18 mouse cellular contexts compared by ENCODE assay signal in the genomic region with DNA sequence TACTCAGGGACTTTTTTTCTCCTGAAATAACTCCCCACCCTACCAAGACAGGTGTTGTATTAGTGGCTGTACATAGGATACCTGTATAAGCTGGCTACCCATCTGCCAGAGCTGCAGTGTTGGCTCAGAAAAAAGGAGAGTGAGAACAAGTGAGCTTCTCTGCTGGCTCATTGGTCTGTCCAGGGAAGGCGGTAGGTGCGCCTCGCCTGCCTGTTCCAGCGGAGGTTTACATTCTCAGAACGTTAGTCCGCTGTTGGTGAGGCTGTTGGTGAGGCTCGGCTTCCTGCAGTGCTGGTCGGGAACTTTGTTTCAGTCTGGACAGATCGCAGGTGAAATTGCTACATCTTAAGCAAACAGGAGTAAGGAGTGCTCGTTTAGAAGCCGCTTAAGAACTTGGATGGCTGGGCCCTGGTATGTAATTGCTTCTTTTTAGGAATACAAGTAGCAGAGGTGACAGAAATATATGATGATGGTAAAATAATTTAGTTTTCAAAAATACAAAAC.
DNase-seq lines count a peak whose midpoint lies in the region; ATAC-seq lines count a peak whose summit lies in the region.
"Had no signal": no experiment of that assay in that cellular context is flagged by ENCODE, and none has a peak within 500 bp of the region (broad histone marks: within the 10 kb centered on the region; RNA-seq: fewer than 3 reads in every experiment).

No protein-coding gene starts in this region.

- H3K27ac ChIP-seq in heart, embryonic 12.5 days (ENCODE audit: poor library complexity, severe bottlenecking), result no peak overlapping the region
- no peak overlapping the region for H3K27ac ChIP-seq in lung, embryonic 15.5 days
- H3K27ac ChIP-seq: gastrocnemius, adult 2 months; heart, adult 2 months; kidney, embryonic 15.5 days; limb, embryonic 10.5 days had no signal

- 81% methylated on average over 11 of the region's 11 CpGs for WGBS in heart, embryonic 12.5 days
- WGBS in lung, embryonic 15.5 days, result 51% methylated on average over 11 of the region's 11 CpGs

- no peak overlapping the region for H3K4me3 ChIP-seq in heart, embryonic 12.5 days
- no peak overlapping the region for H3K4me3 ChIP-seq in lung, embryonic 15.5 days
- H3K4me3 ChIP-seq: gastrocnemius, adult 2 months; heart, adult 2 months; kidney, embryonic 15.5 days; limb, embryonic 10.5 days; myocyte had no signal

- H3K4me2 ChIP-seq in heart, embryonic 12.5 days, result no peak overlapping the region
- H3K4me2 ChIP-seq in lung, embryonic 15.5 days, result 0 out of 2 replicates have a peak overlapping the region, but pooled peaks have one; percentile 2
- H3K4me2 ChIP-seq: kidney, embryonic 15.5 days; liver, embryonic 11.5 days had no signal

- peak; percentile 43 for DNase-seq in heart, adult 11 months
- DNase-seq in lung, postnatal 14 days, result no peak
- DNase-seq in thymus, postnatal 14 days, result peak; percentile 21
- DNase-seq in thymus, adult 18-20 months, result no peak
- peak; percentile 65 for DNase-seq in testis, postnatal 14 days (ENCODE audit: low spot score)
- DNase-seq: gastrocnemius, adult 2 months; heart, adult 2 months; heart, postnatal 10 days; lung, adult 2 months; thymus, postnatal 25 days had no signal

- H3K4me1 ChIP-seq in heart, embryonic 12.5 days (replicated peaks), result peaks cover 27% of the 10 kb centered on the region
- peaks cover 56% of the 10 kb centered on the region for H3K4me1 ChIP-seq in lung, embryonic 15.5 days

- no peak overlapping the region for H3K9ac ChIP-seq in heart, embryonic 12.5 days
- no peak overlapping the region for H3K9ac ChIP-seq in lung, embryonic 15.5 days
- H3K9ac ChIP-seq: kidney, embryonic 15.5 days had no signal

- no peaks in the 10 kb centered on the region for H3K27me3 ChIP-seq in heart, embryonic 12.5 days (replicated peaks)
- H3K27me3 ChIP-seq in lung, embryonic 15.5 days, result no peaks in the 10 kb centered on the region
- H3K27me3 ChIP-seq: kidney, embryonic 15.5 days had no signal

- no peaks in the 10 kb centered on the region for H3K36me3 ChIP-seq in heart, embryonic 12.5 days
- H3K36me3 ChIP-seq in lung, embryonic 15.5 days, result no peaks in the 10 kb centered on the region
- H3K36me3 ChIP-seq: kidney, embryonic 15.5 days; limb, embryonic 10.5 days had no signal

- no peaks in the 10 kb centered on the region for H3K9me3 ChIP-seq in heart, embryonic 12.5 days (replicated peaks)
- H3K9me3 ChIP-seq in lung, embryonic 15.5 days, result no peaks in the 10 kb centered on the region
- H3K9me3 ChIP-seq: kidney, embryonic 15.5 days; limb, embryonic 10.5 days had no signal

- ATAC-seq in heart, embryonic 12.5 days (ENCODE audit: insufficient number of reproducible peaks, low FRiP score), result no peak
- no peak for ATAC-seq in lung, embryonic 15.5 days (ENCODE audit: borderline replicate concordance, extremely low read depth, low FRiP score, low TSS enrichment)
- ATAC-seq in megakaryocyte, adult 5-6 weeks (ENCODE audit: poor library complexity, severe bottlenecking), result no peak
- ATAC-seq: inflammation-experienced regulatory T-cells, adult 6 months had no signal

Comparison
In these comparisons a context has a peak if more than half of its experiments do, and no peak if none do; other contexts are left out.
1. DNase-seq: peak in heart, adult 11 months (single experiment), thymus, postnatal 14 days (single experiment) and testis, postnatal 14 days (single experiment); none in lung, postnatal 14 days (single experiment) and thymus, adult 18-20 months (0 of 2).